Mouse (Mus musculus): Measurements from ENCODE around the gene Pappa.

DNA sequence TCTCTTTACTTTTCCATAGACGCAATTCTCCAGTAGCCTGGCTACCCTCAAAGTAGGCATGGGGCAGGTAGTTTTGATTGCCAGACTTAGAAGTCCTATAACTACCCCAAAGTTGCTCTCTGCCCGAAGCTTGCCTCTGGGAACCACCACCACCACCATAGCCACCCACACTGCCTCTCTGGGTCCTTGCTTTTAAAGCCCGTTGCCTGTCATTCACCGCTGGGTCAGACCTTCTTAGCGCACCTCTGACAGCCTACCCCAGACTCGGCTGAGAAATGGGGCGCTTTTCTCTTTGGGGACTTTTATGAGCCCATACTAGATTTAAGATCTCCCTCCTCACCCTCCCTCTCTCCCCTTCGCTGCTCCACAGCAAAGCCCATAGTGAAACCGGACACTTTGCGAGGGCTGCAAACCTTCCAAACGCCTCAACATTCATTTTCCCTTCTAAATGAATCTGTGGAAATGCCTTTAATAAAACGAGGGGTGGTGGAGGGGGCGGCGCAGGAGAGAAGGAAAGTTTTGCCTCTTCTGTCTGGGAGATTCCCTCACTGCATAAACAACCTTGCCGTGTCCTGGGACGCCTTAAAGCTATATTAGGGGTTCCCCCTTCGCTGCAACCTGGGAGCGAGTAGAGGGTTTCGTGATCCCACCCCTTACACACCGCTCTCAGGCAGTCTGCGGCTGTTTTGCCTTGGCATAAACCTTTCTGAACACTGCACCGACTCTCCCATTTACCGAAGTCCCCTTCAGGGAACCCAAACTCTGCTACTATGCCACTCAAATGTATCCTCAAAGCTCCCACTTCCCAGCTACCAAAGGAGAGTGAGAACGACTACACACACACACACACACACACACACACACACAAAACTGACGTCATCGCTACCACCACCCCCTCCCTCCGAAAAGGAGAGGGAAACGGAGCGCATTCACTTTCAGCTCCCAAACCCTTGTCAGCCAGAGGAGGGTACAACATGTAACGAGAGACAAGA is 1.7 kb downstream of the Pappa start:
- TF ChIP-seq CTCF (conservative IDR thresholded peaks at IDR 0.05; ENCODE audit: low read length), result no peak
- no peak for TF ChIP-seq NANOG (IDR thresholded peaks at IDR 0.05; ENCODE audit: borderline replicate concordance, low read length)

Measured in E14TG2a.4 (cell line).